Mouse (Mus musculus): ENCODE measurements at regions not wholly inside any gene's neighbourhood (a gene's known extent, or its start where the extent isn't known, plus 50 kb on each side); places are given as distances from the start of the nearest gene placed in this dataset.

GRCm38 (mm10) chr14:38062271-38062670, 927.2 kb upstream of the Ghitm start:
- no peak for DNase-seq (ENCODE audit: low spot score in 2 of 2)
- intact Hi-C loops (cut with DNase I) = no loop called here

- intact Hi-C loops (cut with DNase I) = no loop called here
- DNase-seq (ENCODE audit: low spot score in 2 of 2) = peak in 1 of 2 experiments; percentile 6
Measured at GRCm38 (mm10) chr14:38053770-38054169, 918.7 kb upstream of the Ghitm start.
